Mouse (Mus musculus): ENCODE results near the gene Ssr1.
A peak's percentile ranks its signal among the peaks of the same experiment; 100 is the strongest.

Gene Ssr1

DNA sequence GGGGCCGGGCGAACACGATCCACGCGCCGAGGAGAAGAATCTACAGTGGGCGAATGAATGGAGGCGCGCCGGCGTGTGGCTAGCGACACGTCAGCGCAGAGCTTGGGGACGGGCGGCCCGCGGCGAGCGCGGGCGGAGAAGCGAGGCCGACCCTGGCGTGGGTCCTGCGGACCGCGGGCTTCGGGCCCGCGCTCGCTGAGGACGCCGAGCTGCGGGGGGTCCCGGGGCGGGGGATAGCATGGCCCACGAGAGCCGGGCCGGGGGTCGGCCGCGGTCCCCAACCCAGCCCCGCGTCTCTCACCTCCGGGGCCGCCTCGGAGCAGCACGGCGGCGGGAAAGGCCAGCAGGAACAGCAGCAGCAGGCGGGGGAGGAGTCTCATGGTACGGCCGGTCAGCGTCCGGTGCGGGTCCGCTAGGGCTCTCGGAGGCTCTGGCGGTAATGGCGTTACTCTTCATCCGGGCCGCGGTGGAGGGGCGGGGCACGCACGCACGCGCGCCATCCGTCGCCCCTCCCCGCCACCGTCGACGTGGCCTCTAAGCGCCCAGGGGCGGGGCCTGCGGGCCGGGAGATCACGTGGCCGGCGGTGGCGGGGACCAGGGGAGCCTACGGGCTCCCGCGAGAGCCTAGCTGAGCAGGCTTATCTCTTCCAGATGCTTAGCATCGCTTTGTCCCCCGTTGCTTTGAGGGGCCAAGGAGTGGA, at the start of gene Ssr1:
Gene Ssr1 (minus strand): TSS at position 514 of the 701 bp plus-strand sequence.
- peak; percentile 87 for DNase-seq (ENCODE audit: low read depth, low spot score)

DNA sequence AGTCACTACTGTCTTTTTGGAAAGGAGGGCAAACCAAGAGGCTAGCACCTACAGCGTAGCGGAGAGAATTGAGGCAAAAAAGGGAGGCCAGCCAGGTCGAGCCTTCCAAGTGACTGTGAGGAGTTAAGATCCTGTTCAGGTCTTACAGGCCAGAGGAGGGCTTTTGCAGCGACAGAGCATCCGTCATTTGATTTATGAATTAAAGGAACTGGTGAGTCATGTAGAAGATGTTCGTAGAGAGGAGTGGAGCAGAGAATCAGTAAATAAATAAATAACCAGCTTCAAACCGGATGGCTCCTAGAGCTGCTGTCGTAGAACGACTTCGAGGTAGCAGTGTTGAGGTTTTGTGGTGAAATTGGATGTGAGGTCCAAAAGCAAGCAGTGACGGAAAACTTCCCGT, 43.8 kb upstream of the Ssr1 start:
- no peak for DNase-seq (ENCODE audit: low read depth, low spot score)

DNA sequence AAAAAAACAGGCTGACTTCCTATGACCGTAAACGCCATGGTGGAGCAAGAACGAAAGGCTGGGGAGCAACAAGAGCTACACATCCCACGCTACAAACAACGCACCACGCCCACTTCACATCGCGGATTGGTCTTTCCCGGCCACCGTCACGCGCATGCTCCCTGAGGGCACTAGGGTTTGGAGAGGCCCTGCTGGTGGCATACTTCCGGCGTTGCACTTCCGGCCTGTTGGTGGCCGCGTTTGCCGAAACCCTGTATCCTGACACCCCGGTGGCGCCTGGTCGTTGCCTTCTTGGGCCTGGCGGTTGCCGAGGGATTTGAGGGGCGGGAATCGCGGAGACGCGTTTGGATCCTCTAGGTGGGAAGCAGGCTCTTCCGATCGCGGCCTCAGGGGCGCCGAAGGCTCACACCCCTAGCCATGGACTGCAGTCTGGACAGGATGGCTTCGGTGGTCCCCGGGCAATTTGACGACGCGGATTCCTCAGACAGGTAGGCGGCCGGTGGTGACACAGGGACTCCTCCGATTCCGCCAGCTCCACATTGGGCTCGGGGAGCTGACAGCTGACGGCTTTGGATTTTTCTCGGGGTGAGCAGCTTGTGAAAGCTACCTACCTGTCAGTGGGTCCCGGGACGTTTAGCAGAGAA, 43.1 kb upstream of the Ssr1 start, which contains the start of gene Cage1:
Gene Cage1 (minus strand): TSS at position 26 of the 644 bp plus-strand sequence.
- peak; percentile 98 for DNase-seq (ENCODE audit: low read depth, low spot score)

DNA sequence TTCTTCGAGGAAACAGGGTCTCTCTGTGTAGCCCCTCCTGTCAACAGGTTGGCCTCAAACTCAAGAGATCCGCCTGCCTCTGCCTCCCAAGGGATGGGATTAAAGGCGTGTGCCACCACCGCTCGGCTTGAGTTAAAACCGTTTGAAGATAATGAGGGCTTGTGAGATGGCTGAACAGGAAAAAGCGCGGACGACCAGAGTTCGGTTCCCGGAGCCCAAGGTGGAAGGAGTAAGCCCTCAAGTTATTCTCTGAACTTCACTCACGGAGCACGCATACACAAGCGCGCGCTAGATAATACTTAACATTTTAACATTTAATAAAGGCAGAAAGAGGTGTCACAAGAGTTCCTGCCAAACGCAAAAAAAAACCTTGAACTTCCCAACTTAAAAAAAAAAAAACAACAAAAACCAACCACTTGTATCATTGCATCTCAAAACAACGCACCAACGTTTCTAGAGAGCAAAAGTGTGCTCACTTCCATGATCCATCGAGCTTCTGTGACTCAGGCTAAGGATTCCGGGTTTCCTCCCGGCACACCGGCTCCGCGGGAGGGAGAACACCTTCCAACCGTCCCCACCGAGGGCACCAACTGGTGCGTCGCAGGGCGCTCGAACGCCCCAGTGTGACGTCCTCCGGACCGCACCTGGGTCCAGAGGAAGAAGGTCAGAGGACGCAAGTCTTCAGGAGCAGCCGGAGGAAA, 42.5 kb upstream of the Ssr1 start, which contains the start of gene Riok1:
Gene Riok1 (plus strand): TSS at position 653 of the 701 bp plus-strand sequence.
- DNase-seq (ENCODE audit: low read depth, low spot score), result peak; percentile 18

DNA sequence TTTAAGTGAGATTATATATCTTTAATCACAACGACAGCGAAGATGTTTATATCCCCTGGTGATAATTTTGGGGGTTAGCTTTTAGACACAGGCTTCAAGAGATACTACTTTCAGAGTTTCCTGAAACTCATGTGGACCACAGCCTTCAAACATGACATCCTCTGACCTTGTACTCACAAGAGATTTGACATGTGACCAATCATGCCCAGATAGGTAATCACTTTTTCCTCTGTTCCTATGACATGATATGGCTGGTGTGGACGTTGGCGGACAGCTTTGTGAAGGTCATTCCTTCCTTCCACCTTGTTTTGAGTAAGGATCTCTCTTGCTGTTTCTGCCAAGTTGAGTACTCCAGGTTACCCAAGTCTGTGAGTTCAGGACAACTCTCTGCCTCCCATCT, 34.4 kb upstream of the Ssr1 start:
- no peak for DNase-seq (ENCODE audit: low read depth, low spot score)

DNA sequence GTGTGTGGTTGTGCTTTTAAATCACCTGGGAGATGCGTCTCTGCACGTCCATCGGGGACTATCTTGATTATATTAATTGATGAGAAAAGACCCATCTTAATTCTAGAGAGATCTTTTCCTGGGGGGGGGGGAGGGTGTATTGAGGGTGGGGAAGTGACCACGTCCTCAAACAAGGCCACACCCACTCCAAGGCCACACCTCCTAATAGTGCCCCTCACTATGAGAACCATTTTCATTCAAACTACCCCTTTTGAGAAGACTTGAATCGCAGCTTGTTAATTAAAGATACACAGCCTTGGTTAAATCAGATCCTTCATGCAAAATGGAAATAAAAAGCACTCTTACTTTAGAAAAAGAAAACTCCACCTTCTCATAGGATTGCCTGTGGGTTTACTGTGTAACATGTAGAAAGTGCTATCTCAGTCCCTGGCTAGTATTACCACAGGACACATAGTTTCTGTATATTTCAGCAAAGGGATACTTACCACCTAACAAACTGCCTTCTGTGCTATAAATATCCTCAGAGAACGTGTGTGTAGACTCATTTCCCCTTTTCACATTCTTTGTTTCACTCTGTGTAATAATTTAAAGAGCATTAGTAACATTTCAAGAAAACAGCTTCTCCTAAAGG, 33.7 kb upstream of the Ssr1 start:
- DNase-seq (ENCODE audit: low read depth, low spot score), result no peak

DNA sequence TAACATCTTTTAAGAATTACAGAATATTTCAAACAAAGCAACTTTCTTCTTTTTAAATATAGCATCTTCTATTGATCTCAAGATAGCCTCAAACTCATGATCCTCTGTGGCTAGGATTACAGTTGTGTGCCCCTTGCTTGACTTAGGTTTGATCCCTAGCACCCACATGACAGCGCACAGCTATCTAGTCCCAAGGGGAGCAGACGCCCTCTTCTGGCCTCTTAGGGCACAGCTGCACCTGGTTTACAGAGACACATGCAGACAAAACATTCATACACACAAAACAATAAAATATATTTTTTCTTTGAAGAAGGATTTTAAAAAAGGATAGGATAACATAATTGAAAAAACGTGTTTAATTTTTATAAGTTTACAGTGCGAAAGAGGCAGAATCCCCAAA, 31.9 kb upstream of the Ssr1 start:
- peak; percentile 41 for DNase-seq (ENCODE audit: low read depth, low spot score)

DNA sequence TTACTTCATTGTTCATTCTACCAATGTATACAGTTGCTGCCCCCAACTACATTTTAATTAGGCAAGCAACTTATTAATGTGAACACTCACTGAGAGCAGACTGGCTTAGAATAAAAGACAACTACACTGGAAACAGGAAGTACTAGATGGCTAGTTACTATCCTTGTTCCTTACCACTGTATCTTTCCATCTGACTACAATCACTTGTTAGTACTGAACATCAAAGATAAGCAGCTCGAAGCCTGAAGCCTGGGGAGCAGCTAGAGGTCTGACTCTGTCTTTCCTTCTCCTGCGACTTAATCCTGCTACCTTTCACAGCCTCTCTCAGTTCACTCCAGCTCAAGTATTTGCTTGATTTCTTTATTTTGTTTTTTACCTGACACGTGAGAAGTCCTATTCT, 24.8 kb upstream of the Ssr1 start:
- no peak for DNase-seq (ENCODE audit: low read depth, low spot score)

DNA sequence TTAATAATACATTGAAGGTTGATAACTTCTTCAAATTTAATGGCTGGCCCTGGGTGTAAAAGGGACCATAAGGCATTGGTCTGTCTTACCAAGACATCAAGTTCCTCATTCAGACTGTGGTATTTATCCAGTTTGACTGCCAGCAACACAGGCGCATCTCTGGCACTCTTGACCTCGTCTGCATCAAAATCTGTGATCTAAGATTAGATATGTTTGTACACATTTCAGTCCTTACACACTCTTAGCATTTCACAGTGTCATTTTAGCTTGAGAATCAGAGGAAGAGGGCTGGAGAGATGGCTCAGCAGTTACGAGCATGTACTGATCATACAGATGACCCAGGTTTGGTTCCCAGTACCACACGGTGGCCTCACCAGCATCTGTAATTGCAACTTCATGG, 21.6 kb upstream of the Ssr1 start:
- no peak for DNase-seq (ENCODE audit: low read depth, low spot score)

DNA sequence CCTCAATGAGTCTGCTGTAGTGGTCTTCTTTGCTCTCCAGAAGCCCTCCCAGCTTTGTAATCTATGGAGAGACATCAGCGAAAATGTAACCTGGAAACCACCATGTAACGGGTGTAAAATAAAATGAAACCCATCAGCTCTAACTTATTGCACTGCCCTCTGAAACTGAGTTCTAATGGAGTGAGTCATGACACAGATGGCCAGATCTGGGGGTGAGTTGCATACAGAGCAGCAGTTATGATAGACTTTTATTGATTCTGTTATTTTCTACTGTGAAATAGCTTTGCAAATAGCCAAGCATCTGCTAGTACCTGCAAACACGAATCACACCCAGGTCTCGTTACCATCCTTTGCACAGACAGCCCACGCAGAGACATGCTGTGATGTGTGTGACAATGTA, 18.4 kb upstream of the Ssr1 start:
- no peak for DNase-seq (ENCODE audit: low read depth, low spot score)

DNA sequence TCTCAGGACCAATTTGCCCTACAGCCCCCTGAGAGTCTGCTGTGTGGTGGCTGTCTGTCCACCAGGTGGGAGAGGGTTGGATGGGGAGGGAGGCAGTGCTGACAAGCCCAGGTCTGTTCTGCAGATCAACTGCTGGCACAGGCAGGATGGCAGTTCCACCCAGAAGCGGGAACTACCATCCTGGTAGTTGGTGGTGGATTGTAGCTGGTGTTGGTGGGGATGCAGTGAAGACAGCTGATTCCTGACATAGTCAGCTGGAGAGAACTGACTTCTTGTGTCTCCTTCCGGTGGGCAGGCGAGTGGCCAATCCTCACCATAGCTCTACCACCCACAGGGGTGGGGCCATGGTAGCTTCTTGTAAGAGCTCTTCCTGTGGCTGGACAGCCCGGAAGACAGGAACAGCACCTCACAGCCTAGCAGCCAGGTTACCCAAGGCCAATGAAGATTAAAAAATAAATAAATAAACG, 16.5 kb upstream of the Ssr1 start:
- DNase-seq (ENCODE audit: low read depth, low spot score), result no peak

DNA sequence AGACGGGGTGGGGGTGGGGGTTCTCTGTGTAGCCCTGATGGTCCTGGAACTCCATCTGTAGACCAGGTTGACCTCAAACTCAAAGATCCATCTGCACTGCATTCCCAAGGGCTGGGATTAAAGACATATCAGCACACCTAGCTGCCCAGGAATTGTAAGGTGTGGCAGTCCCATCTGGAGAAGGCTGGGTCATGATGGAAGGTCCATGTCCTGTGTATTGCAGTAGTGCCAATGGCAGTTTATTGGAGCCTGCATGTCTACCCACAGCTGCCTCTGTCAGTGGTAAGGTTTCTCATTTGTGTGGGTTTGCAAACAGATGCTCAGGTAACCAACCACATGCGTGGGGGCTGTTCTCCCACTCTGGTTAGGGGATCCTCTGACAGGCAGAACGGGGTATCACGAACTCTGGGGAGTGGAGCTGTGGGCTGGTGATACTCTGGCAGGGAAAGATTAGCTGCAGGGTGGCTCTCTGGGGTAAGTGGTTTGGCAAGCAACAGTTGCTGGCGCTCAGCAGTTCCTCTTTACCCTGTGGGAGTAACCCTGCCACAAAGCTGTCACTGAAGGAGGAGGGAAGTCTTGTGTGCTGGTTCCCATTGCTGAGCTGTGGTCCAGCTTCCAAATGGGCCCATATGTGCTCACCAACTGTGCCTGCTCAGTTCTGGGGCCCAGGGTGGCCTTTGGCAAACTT, 15.8 kb upstream of the Ssr1 start:
- no peak for DNase-seq (ENCODE audit: low read depth, low spot score)

DNA sequence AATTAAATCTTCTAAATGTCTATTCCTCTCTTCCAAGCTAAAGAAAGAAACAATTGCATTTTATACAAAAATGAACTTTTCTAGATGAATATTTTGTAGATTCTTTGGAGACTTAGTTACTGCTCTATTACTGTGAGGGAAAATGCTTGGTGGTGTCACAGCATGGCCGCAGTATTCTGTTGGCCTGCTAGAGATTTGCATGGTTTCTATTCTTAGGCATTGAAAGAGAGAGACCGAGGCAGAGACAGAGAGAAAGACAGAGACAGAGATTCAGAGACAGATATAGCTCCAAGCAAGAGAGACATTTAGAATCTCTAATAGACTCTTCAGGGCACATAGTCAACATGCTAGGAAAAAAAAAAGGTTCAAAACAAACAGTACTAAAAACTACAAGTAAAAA, 14.0 kb upstream of the Ssr1 start:
- DNase-seq (ENCODE audit: low read depth, low spot score), result no peak

DNA sequence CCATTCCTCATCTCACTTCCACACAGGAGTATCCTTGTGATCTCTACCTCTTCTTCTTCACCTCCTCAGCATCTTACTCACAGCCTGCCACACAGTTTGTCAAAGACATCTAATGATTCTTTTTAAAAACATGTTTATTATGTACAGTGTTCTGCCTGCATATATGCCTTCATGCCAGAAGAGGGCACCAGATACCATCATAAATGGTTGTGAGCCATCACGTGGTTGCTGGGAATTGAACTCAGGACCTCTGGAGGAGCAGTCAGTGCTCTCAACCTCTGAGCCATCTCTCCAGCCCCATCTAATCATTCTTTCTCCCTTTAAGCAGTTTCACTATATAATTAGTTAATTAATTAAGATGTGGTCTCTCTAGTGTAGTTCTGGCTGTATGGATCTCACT, 8.4 kb upstream of the Ssr1 start:
- peak; percentile 27 for DNase-seq (ENCODE audit: low read depth, low spot score)

DNA sequence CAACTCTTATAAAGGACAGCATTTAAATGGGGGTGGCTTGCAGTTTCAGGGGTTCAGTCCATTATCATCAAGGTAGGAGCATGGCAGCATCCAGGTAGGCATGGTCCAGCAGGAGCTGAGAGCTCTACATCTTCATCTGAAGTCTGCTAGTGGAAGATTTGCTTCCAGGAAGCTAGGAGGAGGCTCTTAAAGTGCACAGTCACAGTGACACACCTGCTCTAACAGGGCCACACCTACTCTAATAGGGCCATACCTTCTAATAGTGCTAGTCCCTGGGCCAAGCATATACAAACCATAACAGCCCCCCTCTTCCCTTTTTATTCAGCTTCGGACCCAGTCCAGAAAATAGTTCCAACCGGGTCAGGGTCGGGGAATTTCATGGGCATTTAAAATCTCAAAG, 5.7 kb upstream of the Ssr1 start:
- no peak for DNase-seq (ENCODE audit: low read depth, low spot score)

DNA sequence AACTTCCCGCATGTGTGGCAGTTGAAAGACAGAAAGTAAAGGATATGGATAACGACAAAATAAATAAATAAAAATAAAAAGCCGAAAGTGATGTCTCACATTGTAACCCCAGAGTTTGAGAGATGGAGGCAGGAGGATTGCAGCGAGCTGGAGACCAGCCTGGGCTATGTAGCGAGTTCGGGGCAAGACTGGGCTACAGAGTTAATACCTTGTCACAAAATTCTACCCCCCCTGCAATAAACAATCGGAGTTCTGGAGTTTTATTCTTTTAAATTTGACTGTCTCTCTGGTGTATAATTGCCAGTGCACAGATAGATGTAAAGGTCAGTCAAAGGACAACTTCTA, 360 bp upstream of the Ssr1 start:
- DNase-seq (ENCODE audit: low read depth, low spot score), result no peak

DNA sequence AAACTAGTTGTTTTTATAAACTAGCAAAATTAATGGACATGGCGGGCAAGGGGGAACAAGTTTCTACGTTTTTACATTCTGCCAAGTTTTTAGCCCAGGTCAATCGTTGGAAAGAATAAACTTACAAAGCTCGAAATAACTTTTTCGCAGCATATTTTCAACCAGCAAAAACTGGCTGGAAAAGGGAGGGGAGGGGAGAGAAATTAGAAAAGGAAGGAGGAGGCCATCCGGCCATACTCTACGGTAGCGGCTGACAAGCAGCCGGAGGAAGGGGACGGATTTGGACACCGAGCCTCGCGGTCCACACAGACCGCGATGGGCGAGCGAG, 677 bp downstream of the Ssr1 start:
- no peak for DNase-seq (ENCODE audit: low read depth, low spot score)

DNA sequence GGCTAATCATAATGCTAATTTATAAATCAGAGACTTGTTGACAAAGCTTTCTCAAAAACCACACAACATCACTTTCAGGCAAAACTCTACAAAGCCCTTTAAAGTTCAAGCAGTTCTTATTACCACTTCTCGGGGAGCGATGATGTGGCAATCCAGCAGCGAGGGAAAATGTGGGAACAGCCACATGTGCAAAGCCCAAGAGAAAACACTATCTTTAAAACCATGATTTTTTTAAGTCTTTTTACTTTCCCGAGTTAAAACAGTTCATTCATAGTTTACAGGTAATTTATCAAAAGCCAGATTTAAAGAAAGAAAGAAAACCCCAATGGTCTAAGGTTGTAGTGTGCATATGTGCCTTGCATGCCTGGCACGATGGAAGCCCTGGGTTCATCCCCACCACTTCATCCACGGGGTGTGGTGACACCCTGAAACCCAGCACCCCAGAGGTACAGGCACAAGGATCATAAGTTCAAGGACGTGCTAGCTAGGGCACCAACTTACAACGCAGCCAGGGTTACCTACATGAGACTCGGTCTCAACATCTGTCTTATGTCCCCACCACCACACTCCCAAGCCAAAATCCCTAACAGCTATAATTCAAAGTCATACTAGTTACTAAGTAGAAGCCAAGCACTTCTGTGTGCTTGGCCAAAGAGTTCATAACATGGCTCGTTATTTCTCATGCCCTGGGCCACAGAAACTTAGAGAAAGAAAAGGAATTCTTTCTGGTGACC, 1.2 kb downstream of the Ssr1 start:
- no peak for DNase-seq (ENCODE audit: low read depth, low spot score)

DNA sequence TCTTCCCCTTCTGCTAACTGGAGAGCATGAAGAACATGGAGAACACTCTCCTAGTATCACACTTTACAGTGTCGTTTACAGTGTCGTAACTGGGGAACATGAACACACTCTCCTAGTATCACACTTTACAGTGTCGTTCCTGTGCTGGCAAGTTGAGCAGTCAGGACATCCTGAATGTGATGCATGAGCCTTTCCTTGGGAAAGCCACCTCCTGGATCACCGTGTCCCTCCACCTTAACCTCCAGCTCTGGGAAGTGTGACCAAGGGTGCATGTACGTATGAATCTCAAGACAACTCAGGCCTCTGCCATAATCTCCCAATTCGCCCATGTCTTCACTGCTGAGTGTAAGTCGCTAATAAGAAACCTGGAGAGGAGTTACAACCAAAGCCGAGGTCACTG, 4.3 kb downstream of the Ssr1 start:
- DNase-seq (ENCODE audit: low read depth, low spot score), result no peak

DNA sequence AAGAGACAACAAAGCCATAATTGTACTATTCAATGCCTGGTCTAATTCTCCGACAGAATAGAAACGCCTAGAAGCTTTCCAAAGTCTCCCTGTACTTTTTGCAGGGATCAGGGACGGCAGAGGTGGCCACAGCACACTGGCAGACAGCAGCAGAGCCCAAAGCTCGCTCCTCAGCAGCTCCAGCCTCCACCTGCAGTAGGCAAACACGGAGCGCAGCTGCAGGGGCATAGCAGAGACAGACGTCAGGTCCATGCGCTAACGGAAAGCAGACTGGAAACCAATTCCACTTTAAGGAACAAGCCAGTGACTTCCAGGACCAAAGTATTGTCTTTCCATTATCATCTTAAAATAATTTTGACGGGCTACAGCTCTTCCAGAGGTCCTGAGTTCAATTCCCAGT, 7.9 kb downstream of the Ssr1 start:
- DNase-seq (ENCODE audit: low read depth, low spot score), result no peak

DNA sequence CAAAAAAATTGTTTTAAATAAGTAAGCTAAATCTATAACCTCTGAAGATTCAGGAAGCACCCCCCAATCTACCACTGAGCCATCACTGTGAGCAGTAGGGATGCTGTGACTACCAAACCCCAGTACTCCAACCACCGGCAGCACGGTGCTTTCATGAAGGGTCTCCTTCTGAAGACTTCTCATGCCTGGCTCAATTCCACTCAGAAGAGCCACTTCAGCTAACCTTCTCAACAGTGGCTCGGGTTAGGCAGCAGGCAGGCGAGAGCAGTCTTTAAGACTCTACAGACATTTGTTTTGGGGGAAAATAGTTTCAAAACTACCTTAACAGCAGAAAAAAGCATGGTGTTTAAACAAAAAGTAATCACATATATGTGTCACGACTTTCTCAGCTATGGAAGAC, 13.0 kb downstream of the Ssr1 start:
- DNase-seq (ENCODE audit: low read depth, low spot score), result no peak

All from ES-CJ7 (cell line).